Mouse (Mus musculus): Measurements from ENCODE around the gene Hspa12b. TPM values are rescaled to one million over a fixed set of nuclear protein-coding genes. Genes with fewer than 3 reads are reported as not detected.

Hspa12b gene
- total and polyA plus RNA-seq, 3 experiments: 0.98 to 2.9 (median 2.2) TPM

GRCm38 (mm10) chr2:131175286-131175944, 48.3 kb downstream of the Hspa12b start:
- peaks cover 37% of the 10 kb centered on the region for H3K36me3 ChIP-seq (replicated peaks)
- H3K4me3 ChIP-seq (ENCODE audit: low read depth, low read length): no peak overlapping the region
- H3K9me3 ChIP-seq (replicated peaks): no peaks in the 10 kb centered on the region
- DNase-seq (ENCODE audit: low spot score) (no peak), ATAC-seq (ENCODE audit: extremely low read depth, insufficient number of reproducible peaks, low FRiP score, poor library complexity, severe bottlenecking) (no peak)
- peaks cover 45% of the 10 kb centered on the region for H3K27me3 ChIP-seq (ENCODE audit: insufficient read depth, low read length)
- TF ChIP-seq GATA2 (IDR thresholded peaks at IDR 0.05; ENCODE audit: borderline replicate concordance, low read depth, low read length) (no peak), GATA1 (IDR thresholded peaks at IDR 0.05; ENCODE audit: borderline replicate concordance, low read length) (no peak), TAL1 (conservative IDR thresholded peaks at IDR 0.05; ENCODE audit: low read depth, low read length) (no peak), CTCF (IDR thresholded peaks at IDR 0.05; ENCODE audit: low read depth, low read length) (no peak), POLR2AphosphoS5 (IDR thresholded peaks at IDR 0.05; ENCODE audit: insufficient replicate concordance, low read depth, low read length) (no peak)
- H3K4me1 ChIP-seq (ENCODE audit: insufficient read depth, low read depth, low read length): peaks cover 52% of the 10 kb centered on the region

- Histone ChIP-seq H3K4me1 (ENCODE audit: insufficient read depth, low read depth, low read length) (peaks cover 54% of the 10 kb centered on the region), H3K27me3 (ENCODE audit: insufficient read depth, low read length) (peaks cover 40% of the 10 kb centered on the region), H3K4me3 (ENCODE audit: low read depth, low read length) (no peak overlapping the region), H3K9me3 (replicated peaks) (no peaks in the 10 kb centered on the region), H3K36me3 (replicated peaks) (peaks cover 37% of the 10 kb centered on the region)
- no peak for TF ChIP-seq GATA1 (IDR thresholded peaks at IDR 0.05; ENCODE audit: borderline replicate concordance, low read length)
- no peak for TF ChIP-seq CTCF (IDR thresholded peaks at IDR 0.05; ENCODE audit: low read depth, low read length)
- no peak for TF ChIP-seq TAL1 (conservative IDR thresholded peaks at IDR 0.05; ENCODE audit: low read depth, low read length)
- TF ChIP-seq POLR2AphosphoS5 (IDR thresholded peaks at IDR 0.05; ENCODE audit: insufficient replicate concordance, low read depth, low read length): no peak
- no peak for TF ChIP-seq GATA2 (IDR thresholded peaks at IDR 0.05; ENCODE audit: borderline replicate concordance, low read depth, low read length)
- no peak for ATAC-seq (ENCODE audit: extremely low read depth, insufficient number of reproducible peaks, low FRiP score, poor library complexity, severe bottlenecking)
- no peak for DNase-seq (ENCODE audit: low spot score)
Observed at GRCm38 (mm10) chr2:131175945-131176309, 48.8 kb downstream of the Hspa12b start.

GRCm38 (mm10) chr2:131176491-131176890, 49.4 kb downstream of the Hspa12b start:
- TF ChIP-seq TAL1 (conservative IDR thresholded peaks at IDR 0.05; ENCODE audit: low read depth, low read length): no peak
- TF ChIP-seq GATA1 (IDR thresholded peaks at IDR 0.05; ENCODE audit: borderline replicate concordance, low read length): no peak
- no peak for TF ChIP-seq CTCF (IDR thresholded peaks at IDR 0.05; ENCODE audit: low read depth, low read length)
- TF ChIP-seq POLR2AphosphoS5 (IDR thresholded peaks at IDR 0.05; ENCODE audit: insufficient replicate concordance, low read depth, low read length): no peak
- TF ChIP-seq GATA2 (IDR thresholded peaks at IDR 0.05; ENCODE audit: borderline replicate concordance, low read depth, low read length): no peak
- no peak overlapping the region for H3K4me3 ChIP-seq (ENCODE audit: low read depth, low read length)
- H3K36me3 ChIP-seq (replicated peaks): peaks cover 37% of the 10 kb centered on the region
- no peaks in the 10 kb centered on the region for H3K9me3 ChIP-seq (replicated peaks)
- peaks cover 34% of the 10 kb centered on the region for H3K27me3 ChIP-seq (ENCODE audit: insufficient read depth, low read length)
- DNase-seq (ENCODE audit: low spot score) (no peak), ATAC-seq (ENCODE audit: extremely low read depth, insufficient number of reproducible peaks, low FRiP score, poor library complexity, severe bottlenecking) (no peak)
- H3K4me1 ChIP-seq (ENCODE audit: insufficient read depth, low read depth, low read length): peaks cover 54% of the 10 kb centered on the region

GRCm38 (mm10) chr2:131177932-131178331, 50.9 kb downstream of the Hspa12b start:
- ATAC-seq (ENCODE audit: extremely low read depth, insufficient number of reproducible peaks, low FRiP score, poor library complexity, severe bottlenecking) (no peak), DNase-seq (ENCODE audit: low spot score) (no peak)
- Histone ChIP-seq H3K4me1 (ENCODE audit: insufficient read depth, low read depth, low read length) (peaks cover 48% of the 10 kb centered on the region), H3K36me3 (replicated peaks) (peaks cover 35% of the 10 kb centered on the region), H3K27me3 (ENCODE audit: insufficient read depth, low read length) (peaks cover 21% of the 10 kb centered on the region), H3K9me3 (replicated peaks) (no peaks in the 10 kb centered on the region), H3K4me3 (ENCODE audit: low read depth, low read length) (peak overlapping the region; percentile 17; the same call in 1 of the 2 replicates)
- TF ChIP-seq CTCF (IDR thresholded peaks at IDR 0.05; ENCODE audit: low read depth, low read length) (no peak), GATA2 (IDR thresholded peaks at IDR 0.05; ENCODE audit: borderline replicate concordance, low read depth, low read length) (no peak), GATA1 (IDR thresholded peaks at IDR 0.05; ENCODE audit: borderline replicate concordance, low read length) (no peak), TAL1 (conservative IDR thresholded peaks at IDR 0.05; ENCODE audit: low read depth, low read length) (no peak), POLR2AphosphoS5 (IDR thresholded peaks at IDR 0.05; ENCODE audit: insufficient replicate concordance, low read depth, low read length) (no peak)

- peaks cover 21% of the 10 kb centered on the region; the same call in 1 of the 2 replicates for H3K27me3 ChIP-seq (ENCODE audit: insufficient read depth, low read length)
- DNase-seq (ENCODE audit: low spot score): no peak
- no peak for ATAC-seq (ENCODE audit: extremely low read depth, insufficient number of reproducible peaks, low FRiP score, poor library complexity, severe bottlenecking)
- peaks cover 48% of the 10 kb centered on the region for H3K4me1 ChIP-seq (ENCODE audit: insufficient read depth, low read depth, low read length)
- H3K4me3 ChIP-seq (ENCODE audit: low read depth, low read length): peak overlapping the region; percentile 83
- no peaks in the 10 kb centered on the region for H3K9me3 ChIP-seq (replicated peaks)
- peaks cover 35% of the 10 kb centered on the region for H3K36me3 ChIP-seq (replicated peaks)
- TF ChIP-seq GATA1 (IDR thresholded peaks at IDR 0.05; ENCODE audit: borderline replicate concordance, low read length) (no peak), CTCF (IDR thresholded peaks at IDR 0.05; ENCODE audit: low read depth, low read length) (no peak)
Observed at GRCm38 (mm10) chr2:131178828-131179245, 51.8 kb downstream of the Hspa12b start.

- Histone ChIP-seq H3K9me3 (replicated peaks) (no peaks in the 10 kb centered on the region), H3K4me3 (ENCODE audit: low read depth, low read length) (peak overlapping the region; percentile 83), H3K4me1 (ENCODE audit: insufficient read depth, low read depth, low read length) (peaks cover 47% of the 10 kb centered on the region), H3K27me3 (ENCODE audit: insufficient read depth, low read length) (peaks cover 21% of the 10 kb centered on the region; the same call in 1 of the 2 replicates), H3K36me3 (replicated peaks) (peaks cover 35% of the 10 kb centered on the region)
- peak; percentile 63 for DNase-seq (ENCODE audit: low spot score)
- ATAC-seq (ENCODE audit: extremely low read depth, insufficient number of reproducible peaks, low FRiP score, poor library complexity, severe bottlenecking): no peak
- TF ChIP-seq TAL1 (conservative IDR thresholded peaks at IDR 0.05; ENCODE audit: low read depth, low read length) (no peak), POLR2AphosphoS5 (IDR thresholded peaks at IDR 0.05; ENCODE audit: insufficient replicate concordance, low read depth, low read length) (no peak), CTCF (IDR thresholded peaks at IDR 0.05; ENCODE audit: low read depth, low read length) (no peak), GATA2 (IDR thresholded peaks at IDR 0.05; ENCODE audit: borderline replicate concordance, low read depth, low read length) (no peak), GATA1 (IDR thresholded peaks at IDR 0.05; ENCODE audit: borderline replicate concordance, low read length) (no peak)
Observed at GRCm38 (mm10) chr2:131179246-131179886, 52.3 kb downstream of the Hspa12b start.

Measured in G1E (cell line).